Mouse (Mus musculus) limb, embryonic 11.5 days (tissue): ENCODE data around the gene Stpg3. TPM values are rescaled to one million over a fixed set of nuclear protein-coding genes. Genes with fewer than 3 reads are reported as not detected.

Experiments used
- ATAC-seq: fragments of 200-750 bp; cut with Nextera tagmentation; 2 replicates; pipeline ENCODE4 v1.8.0; 2017; ENCODE audit warnings: low read depth; ENCODE audit not compliant: insufficient number of reproducible peaks, low FRiP score, low TSS enrichment
- DNase-seq: peaks from one replicate; pipeline ENCODE4 v3.0.0-alpha.2; 2015; ENCODE audit warnings: low spot score
- H3K27ac ChIP-seq: fragments of 300-500 bp; sonication (generic); replicated peaks from 2 replicates; pipeline ENCODE4 v1.5.1; 2014; ENCODE audit warnings: low read depth, mild to moderate bottlenecking, low read length
- H3K27me3 ChIP-seq: fragments of 300-500 bp; sonication (generic); 2 replicates; pipeline ENCODE4 v1.6.1; 2014; ENCODE audit warnings: mild to moderate bottlenecking, low read length, mixed read lengths; ENCODE audit not compliant: control insufficient read depth, insufficient read depth
- H3K36me3 ChIP-seq: fragments of 300-500 bp; sonication (generic); 2 replicates; pipeline ENCODE4 v1.6.1; 2014; ENCODE audit warnings: mild to moderate bottlenecking, low read length, moderate library complexity, mixed read lengths; ENCODE audit not compliant: control insufficient read depth, insufficient read depth
- H3K4me1 ChIP-seq: fragments of 300-500 bp; sonication (generic); 2 replicates; pipeline ENCODE4 v1.6.1; 2014; ENCODE audit warnings: low read length, mixed read lengths; ENCODE audit not compliant: control insufficient read depth, insufficient read depth
- H3K4me2 ChIP-seq: fragments of 300-500 bp; sonication (generic); 2 replicates; pipeline ENCODE4 v1.6.1; 2014; ENCODE audit warnings: low read depth, mild to moderate bottlenecking, moderate library complexity; ENCODE audit not compliant: severe bottlenecking
- H3K4me3 ChIP-seq: fragments of 300-500 bp; sonication (generic); 2 replicates; pipeline ENCODE4 v1.5.1; 2014; ENCODE audit warnings: low read depth, low read length
- H3K9ac ChIP-seq: fragments of 300-500 bp; sonication (generic); 2 replicates; pipeline ENCODE4 v1.6.1; 2014; ENCODE audit warnings: mild to moderate bottlenecking, low read length
- H3K9me3 ChIP-seq: fragments of 300-500 bp; sonication (generic); 2 replicates; pipeline ENCODE4 v1.6.1; 2016; ENCODE audit warnings: low read length; ENCODE audit not compliant: control insufficient read depth
- WGBS: fragments of 180-500 bp; shearing (Covaris S2); extraction: QIAGEN DNeasy Blood & Tissue Kit; methylation state at CpG from one replicate; pipeline ENCODE4 v1.1.7; 2014; 5-methylcytosine and 5-hydroxymethylcytosine counted together
- polyA plus RNA-seq: library from polyadenylated mRNA; unstranded; fragments of >200 nt; fragmentation: Nextera tagmentation; extraction: Ambion mirVana; gene quantifications from 2 replicates; pipeline ENCODE4 v1.2.1, GENCODE M21; 2014

The Stpg3 gene
- polyA plus RNA-seq, 1 experiment from 2014 or later: 0.19 TPM

- Histone ChIP-seq H3K27me3 (no peaks in the 10 kb centered on the region), H3K4me2 (peak within 1 kb of the TSS; percentile 99), H3K4me3 (peak within 1 kb of the TSS; percentile 99), H3K9ac (peak within 1 kb of the TSS; percentile 88), H3K4me1 (peaks cover 5% of the 10 kb centered on the region; the same call in 1 of the 2 replicates), H3K27ac (peak within 1 kb of the TSS; percentile 59; the same call in 1 of the 2 replicates), H3K36me3 (0 out of 2 replicates have a peak, but pooled peaks cover 2% of the 10 kb centered on the region), H3K9me3 (no peaks in the 10 kb centered on the region)
- peak; percentile 87 for ATAC-seq
- under 1% methylated on average over 39 of the region's 39 CpGs for WGBS
- DNase-seq: peak; percentile 97
Observed at GRCm38 (mm10) chr2:25255284-25255779, 40.9 kb upstream of the Stpg3 start, which contains the start of gene Tmem203. Gene Tmem203, plus strand, starts transcription at chr2:25255439.

GRCm38 (mm10) chr2:25252331-25252730 lies 37.9 kb upstream of the Stpg3 start:
- no peak for ATAC-seq
- Histone ChIP-seq H3K27me3 (no peaks in the 10 kb centered on the region), H3K9me3 (no peaks in the 10 kb centered on the region), H3K36me3 (peaks cover 5% of the 10 kb centered on the region), H3K9ac (no peak overlapping the region), H3K4me3 (no peak overlapping the region), H3K4me2 (no peak overlapping the region), H3K4me1 (peaks cover 5% of the 10 kb centered on the region; the same call in 1 of the 2 replicates), H3K27ac (no peak overlapping the region)
- DNase-seq: no peak
- WGBS: 91% methylated on average over 1 of the region's 1 CpGs

- 91% methylated on average over 10 of the region's 10 CpGs for WGBS
- Histone ChIP-seq H3K27ac (no peak within 1 kb of the TSS), H3K9ac (no peak within 1 kb of the TSS), H3K4me1 (0 out of 2 replicates have a peak, but pooled peaks cover 3% of the 10 kb centered on the region), H3K36me3 (peaks cover 11% of the 10 kb centered on the region), H3K9me3 (no peaks in the 10 kb centered on the region), H3K4me2 (no peak within 1 kb of the TSS), H3K27me3 (peaks cover 21% of the 10 kb centered on the region), H3K4me3 (no peak within 1 kb of the TSS)
- DNase-seq: no peak
- no peak for ATAC-seq
Observed at GRCm38 (mm10) chr2:25246183-25247072, 32.0 kb upstream of the Stpg3 start, which contains the start of gene AL732309.1. Gene AL732309.1, minus strand, starts transcription at chr2:25246863.

GRCm38 (mm10) chr2:25244144-25244543 lies 29.7 kb upstream of the Stpg3 start:
- Histone ChIP-seq H3K4me2 (no peak overlapping the region), H3K36me3 (peaks cover 9% of the 10 kb centered on the region), H3K4me3 (no peak overlapping the region), H3K4me1 (peaks cover 11% of the 10 kb centered on the region; the same call in 1 of the 2 replicates), H3K27ac (no peak overlapping the region), H3K9ac (no peak overlapping the region), H3K9me3 (no peaks in the 10 kb centered on the region), H3K27me3 (peaks cover 28% of the 10 kb centered on the region)
- ATAC-seq (no peak), DNase-seq (no peak)
- WGBS: 90% methylated on average over 4 of the region's 4 CpGs

GRCm38 (mm10) chr2:25243342-25243741 lies 28.9 kb upstream of the Stpg3 start:
- peaks cover 29% of the 10 kb centered on the region for H3K27me3 ChIP-seq
- ATAC-seq (no peak), DNase-seq (no peak)
- 79% methylated on average over 8 of the region's 8 CpGs for WGBS
- H3K27ac ChIP-seq: no peak overlapping the region
- H3K4me3 ChIP-seq: no peak overlapping the region
- H3K36me3 ChIP-seq: peaks cover 9% of the 10 kb centered on the region
- no peak overlapping the region for H3K9ac ChIP-seq
- H3K9me3 ChIP-seq: no peaks in the 10 kb centered on the region
- H3K4me1 ChIP-seq: peaks cover 11% of the 10 kb centered on the region; the same call in 1 of the 2 replicates
- H3K4me2 ChIP-seq: no peak overlapping the region

- H3K9ac ChIP-seq: peak within 1 kb of the TSS; percentile 40
- peak within 1 kb of the TSS; percentile 43 for H3K4me3 ChIP-seq
- no peaks in the 10 kb centered on the region for H3K9me3 ChIP-seq
- H3K36me3 ChIP-seq: peaks cover 5% of the 10 kb centered on the region
- under 1% methylated on average over 44 of the region's 59 CpGs for WGBS
- H3K4me1 ChIP-seq: peaks cover 11% of the 10 kb centered on the region; the same call in 1 of the 2 replicates
- DNase-seq (peak; percentile 45), ATAC-seq (no peak)
- peaks cover 29% of the 10 kb centered on the region for H3K27me3 ChIP-seq
- peak within 1 kb of the TSS; percentile 96 for H3K4me2 ChIP-seq
- no peak within 1 kb of the TSS for H3K27ac ChIP-seq
Observed at GRCm38 (mm10) chr2:25242101-25242506, 27.7 kb upstream of the Stpg3 start, which contains the start of the genes Rnf208 and Cysrt1. Gene Rnf208, plus strand, starts transcription at chr2:25242255. Gene Cysrt1, minus strand, starts transcription at chr2:25242452.

- Histone ChIP-seq H3K4me3 (peak overlapping the region; percentile 43; the same call in 1 of the 2 replicates), H3K4me2 (peak overlapping the region; percentile 96), H3K9ac (no peak overlapping the region), H3K36me3 (peaks cover 3% of the 10 kb centered on the region), H3K27ac (no peak overlapping the region), H3K4me1 (peaks cover 11% of the 10 kb centered on the region; the same call in 1 of the 2 replicates), H3K27me3 (peaks cover 29% of the 10 kb centered on the region), H3K9me3 (no peaks in the 10 kb centered on the region)
- ATAC-seq: 0 out of 2 replicates have a peak, but pooled peaks have one; percentile 12
- no peak for DNase-seq
- 19% methylated on average over 6 of the region's 6 CpGs for whole genome bisulfite sequencing
Observed at GRCm38 (mm10) chr2:25241438-25241775, 27.0 kb upstream of the Stpg3 start.

- ATAC-seq (peak; percentile 79), DNase-seq (peak; percentile 79)
- Histone ChIP-seq H3K9me3 (no peaks in the 10 kb centered on the region), H3K27me3 (peaks cover 29% of the 10 kb centered on the region), H3K4me2 (peak overlapping the region; percentile 96), H3K27ac (no peak overlapping the region), H3K36me3 (peaks cover 3% of the 10 kb centered on the region; the same call in 1 of the 2 replicates), H3K9ac (peak overlapping the region; percentile 23), H3K4me1 (peaks cover 11% of the 10 kb centered on the region; the same call in 1 of the 2 replicates), H3K4me3 (peak overlapping the region; percentile 26)
- under 1% methylated on average over 29 of the region's 29 CpGs for WGBS
Observed at GRCm38 (mm10) chr2:25240723-25241437, 26.4 kb upstream of the Stpg3 start.
